Mouse (Mus musculus) lung, postnatal 0 days (tissue): ENCODE measurements around the gene Tmem258. TPM values are rescaled to one million over a fixed set of nuclear protein-coding genes. Genes with fewer than 3 reads are reported as not detected.
"Not testable (repeated sequence)": the region's sequence is repeated elsewhere in the genome, so short reads cannot be mapped to it uniquely, and the experiment has no call there.

ENCODE experiments used
- ATAC-seq: fragments of 200-750 bp; cut with Nextera tagmentation; 2 replicates; pipeline ENCODE4 v1.8.0; 2017; ENCODE audit warnings: moderate library complexity
- DNase-seq: peaks from one replicate; pipeline ENCODE4 v3.0.0-alpha.2; 2016; ENCODE audit warnings: low spot score
- H3K27ac ChIP-seq: fragments of 300-500 bp; sonication (generic); 2 replicates; pipeline ENCODE4 v1.5.1; 2014; ENCODE audit warnings: antibody characterized with exemption, mild to moderate bottlenecking, low read length, mixed read lengths
- H3K27me3 ChIP-seq: fragments of 300-500 bp; sonication (generic); replicated peaks from 2 replicates; pipeline ENCODE4 v1.6.1; 2014; ENCODE audit warnings: low read length, mixed read lengths; ENCODE audit not compliant: insufficient read depth
- H3K36me3 ChIP-seq: fragments of 300-500 bp; sonication (generic); 2 replicates; pipeline ENCODE4 v1.6.1; 2014; ENCODE audit warnings: low read length, mixed read lengths; ENCODE audit not compliant: insufficient read depth
- H3K4me1 ChIP-seq: fragments of 300-500 bp; sonication (generic); 2 replicates; pipeline ENCODE4 v1.6.1; 2014; ENCODE audit warnings: antibody characterized with exemption, low read depth, low read length, mixed read lengths; ENCODE audit not compliant: insufficient read depth
- H3K4me2 ChIP-seq: fragments of 300-500 bp; sonication (generic); replicated peaks from 2 replicates; pipeline ENCODE4 v1.6.1; 2014; ENCODE audit warnings: low read depth, mild to moderate bottlenecking, low read length, moderate library complexity, mixed read lengths
- H3K4me3 ChIP-seq: fragments of 300-500 bp; sonication (generic); 2 replicates; pipeline ENCODE4 v1.5.1; 2014; ENCODE audit warnings: low read depth, low read length
- H3K9ac ChIP-seq: fragments of 300-500 bp; sonication (generic); replicated peaks from 2 replicates; pipeline ENCODE4 v1.6.1; 2014; ENCODE audit warnings: low read depth, mild to moderate bottlenecking
- H3K9me3 ChIP-seq: fragments of 300-500 bp; sonication (generic); 2 replicates; pipeline ENCODE4 v1.6.1; 2016; ENCODE audit warnings: low read length, mixed read lengths
- CTCF ChIP-seq: IDR thresholded peaks from 2 replicates; pipeline ENCODE4 v1.5.1; 2016; ENCODE audit warnings: antibody characterized with exemption, mild to moderate bottlenecking
- EP300 ChIP-seq: IDR thresholded peaks from 2 replicates; pipeline ENCODE4 v1.6.1; 2016; ENCODE audit warnings: antibody characterized with exemption, mild to moderate bottlenecking, control low read depth
- WGBS: fragments of 180-500 bp; shearing (Covaris S2); extraction: QIAGEN DNeasy Blood & Tissue Kit; methylation state at CpG from one replicate; pipeline ENCODE4 v1.1.7; 2014; 5-methylcytosine and 5-hydroxymethylcytosine counted together
- polyA plus RNA-seq: library from polyadenylated mRNA; unstranded; fragments of >200 nt; fragmentation: Nextera tagmentation; extraction: Ambion mirVana; gene quantifications from 2 replicates; pipeline ENCODE4 v1.2.1, GENCODE M21; 2015

Gene Tmem258
- 362 and 394 TPM in 2 replicates for polyA plus RNA-seq

DNA sequence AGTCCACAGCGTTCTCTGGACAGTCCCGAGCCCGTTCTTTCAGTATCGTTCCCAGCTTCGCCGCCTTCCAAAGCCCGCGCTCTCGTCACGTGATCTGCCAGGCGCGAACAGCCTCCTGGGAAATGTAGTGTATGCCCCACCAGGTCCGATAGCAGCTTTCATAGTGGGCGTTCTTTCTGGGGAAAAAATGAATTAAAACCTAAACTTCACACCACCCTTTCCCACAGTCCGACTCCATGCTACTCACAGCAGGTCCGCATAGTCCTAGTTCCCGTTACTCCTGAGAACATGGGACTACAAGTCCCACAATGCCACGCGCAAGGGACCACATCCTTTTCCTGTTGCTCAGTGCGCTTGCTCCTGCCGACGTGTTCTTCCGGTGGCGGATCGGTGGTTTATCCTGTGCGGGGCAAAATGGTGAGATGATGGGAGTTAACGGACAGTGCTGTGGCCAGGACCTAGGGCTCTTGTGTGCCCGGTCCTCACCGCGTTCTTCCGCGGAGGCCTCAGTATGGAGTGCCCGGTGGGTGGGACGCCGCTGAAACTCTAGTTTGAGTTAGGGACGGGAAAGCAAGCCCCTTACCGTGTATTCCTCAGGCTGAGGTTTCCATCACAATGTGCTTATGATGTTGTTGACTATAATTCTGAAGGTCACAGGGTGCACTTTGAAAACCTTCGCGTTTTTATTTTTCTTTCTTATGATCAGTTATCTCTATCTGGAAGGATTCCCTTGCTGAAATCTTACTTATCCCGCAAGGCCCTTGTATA is at the start of gene Tmem258, which contains the start of gene Fen1:
Gene Tmem258, plus strand, starts transcription at position 167 of the 768 bp plus-strand sequence.
Gene Fen1, minus strand, starts transcription at position 322 of the 768 bp plus-strand sequence.
- Histone ChIP-seq H3K4me2 (peak within 1 kb of the TSS; percentile 73), H3K9me3 (no peaks in the 10 kb centered on the region), H3K36me3 (peaks cover 33% of the 10 kb centered on the region), H3K9ac (peak within 1 kb of the TSS; percentile 74), H3K4me3 (peak within 1 kb of the TSS; percentile 84), H3K27me3 (no peaks in the 10 kb centered on the region), H3K27ac (peak within 1 kb of the TSS; percentile 93), H3K4me1 (0 out of 2 replicates have a peak, but pooled peaks cover 3% of the 10 kb centered on the region)
- DNase-seq: peak; percentile 96
- WGBS: under 1% methylated on average over 40 of the region's 40 CpGs
- no peak for TF ChIP-seq CTCF
- no peak for TF ChIP-seq EP300
- ATAC-seq: peak; percentile 92

DNA sequence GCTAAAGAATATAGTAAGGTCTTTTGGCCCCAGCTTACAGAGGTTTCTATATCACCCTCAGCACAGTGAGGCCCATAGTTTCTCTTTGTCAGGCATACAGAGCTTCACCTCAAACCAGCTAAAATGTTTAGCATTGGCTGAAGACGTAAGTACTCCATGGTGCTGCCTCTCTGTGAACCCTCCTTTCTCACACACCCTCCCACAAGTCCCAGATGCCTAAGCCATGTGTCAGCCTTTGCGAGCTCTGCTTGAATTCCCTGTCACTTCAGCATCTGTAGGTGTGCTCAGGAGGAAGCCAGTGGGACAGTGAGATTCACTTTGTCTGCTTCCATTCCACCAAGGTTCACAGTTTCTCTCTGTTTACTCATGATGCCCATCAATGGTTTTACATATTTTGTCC is 46.1 kb upstream of the Tmem258 start:
- DNase-seq (no peak), ATAC-seq (no peak)
- no peak for TF ChIP-seq EP300
- TF ChIP-seq CTCF: no peak
- H3K27me3 ChIP-seq: no peaks in the 10 kb centered on the region
- no peaks in the 10 kb centered on the region for H3K4me1 ChIP-seq
- no peak overlapping the region for H3K4me3 ChIP-seq
- WGBS: 47% methylated on average over 2 of the region's 2 CpGs
- no peak overlapping the region for H3K9ac ChIP-seq
- H3K27ac ChIP-seq: no peak overlapping the region
- H3K9me3 ChIP-seq: no peaks in the 10 kb centered on the region
- no peaks in the 10 kb centered on the region for H3K36me3 ChIP-seq
- no peak overlapping the region for H3K4me2 ChIP-seq

DNA sequence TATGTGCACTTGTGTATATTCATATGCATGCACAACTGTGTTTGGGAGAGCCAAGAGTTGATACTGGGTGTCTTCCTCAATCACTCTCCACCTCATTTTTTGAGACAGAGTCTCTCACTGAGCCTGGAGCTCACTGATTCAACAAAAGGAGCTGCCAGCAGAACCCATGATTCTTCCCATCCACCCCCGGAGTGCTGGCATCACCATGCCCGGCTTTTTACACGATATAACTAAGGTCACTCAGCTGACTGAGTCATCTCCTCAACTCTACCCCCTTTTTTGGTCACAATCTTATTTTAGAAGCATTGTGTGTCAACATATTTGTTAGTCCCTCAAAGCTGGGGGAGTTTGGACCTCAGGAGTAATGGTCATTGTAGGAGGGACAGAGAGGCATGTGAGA is 39.9 kb upstream of the Tmem258 start:
- ATAC-seq (no peak), DNase-seq (no peak)
- H3K4me2 ChIP-seq: no peak overlapping the region
- no peaks in the 10 kb centered on the region for H3K4me1 ChIP-seq
- H3K27ac ChIP-seq: no peak overlapping the region
- H3K9me3 ChIP-seq: no peaks in the 10 kb centered on the region
- H3K9ac ChIP-seq: no peak overlapping the region
- H3K36me3 ChIP-seq: no peaks in the 10 kb centered on the region
- no peaks in the 10 kb centered on the region for H3K27me3 ChIP-seq
- TF ChIP-seq CTCF (no peak), EP300 (no peak)
- H3K4me3 ChIP-seq: no peak overlapping the region
- 76% methylated on average over 3 of the region's 3 CpGs for WGBS

DNA sequence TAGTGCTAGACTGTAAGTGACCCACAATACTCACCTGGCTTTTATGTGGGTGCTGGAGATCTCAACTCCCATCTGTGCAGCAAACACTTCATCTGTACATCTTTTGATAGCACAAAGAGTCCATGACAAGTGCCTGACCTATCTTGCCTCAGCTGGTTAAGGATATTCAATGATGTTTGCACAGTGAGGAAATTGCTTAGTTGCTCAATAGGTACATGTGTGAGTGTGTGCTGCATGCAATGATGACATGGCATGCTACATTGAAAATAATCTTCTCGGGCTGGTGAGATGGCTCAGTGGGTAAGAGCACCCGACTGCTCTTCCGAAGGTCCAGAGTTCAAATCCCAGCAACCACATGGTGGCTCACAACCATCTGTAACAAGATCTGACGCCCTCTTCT is 37.9 kb upstream of the Tmem258 start:
- H3K27ac ChIP-seq, H3K4me1 ChIP-seq, H3K4me3 ChIP-seq, H3K27me3 ChIP-seq, H3K4me2 ChIP-seq, H3K9ac ChIP-seq, H3K9me3 ChIP-seq, H3K36me3 ChIP-seq: not testable (repeated sequence)
- 0 out of 2 replicates have a peak, but pooled peaks have one; percentile 22 for TF ChIP-seq EP300
- ATAC-seq: peak; percentile 46
- 68% methylated on average over 3 of the region's 4 CpGs for WGBS
- peak; percentile 41 for DNase-seq

DNA sequence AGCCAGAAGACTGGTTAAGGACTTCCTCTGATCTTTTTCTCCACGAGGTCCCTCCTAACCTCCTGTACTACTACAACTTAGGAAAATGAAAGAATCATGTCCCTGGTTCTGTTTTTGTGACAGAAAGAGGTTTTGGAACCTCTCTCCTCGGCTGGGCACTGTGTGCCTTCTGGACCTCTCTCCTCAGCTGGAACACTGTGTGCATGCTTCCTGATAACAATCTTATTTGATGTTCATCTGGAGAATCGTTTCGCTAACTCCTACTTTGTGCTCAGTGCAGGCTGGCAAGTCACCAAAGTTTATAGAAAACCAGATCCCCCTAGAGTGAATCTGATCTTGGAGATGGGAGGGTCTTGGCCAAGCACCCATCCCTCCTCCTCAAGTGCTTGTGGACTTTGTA is 36.7 kb upstream of the Tmem258 start:
- no peaks in the 10 kb centered on the region for H3K27me3 ChIP-seq
- 50% methylated on average over 4 of the region's 4 CpGs for WGBS

DNA sequence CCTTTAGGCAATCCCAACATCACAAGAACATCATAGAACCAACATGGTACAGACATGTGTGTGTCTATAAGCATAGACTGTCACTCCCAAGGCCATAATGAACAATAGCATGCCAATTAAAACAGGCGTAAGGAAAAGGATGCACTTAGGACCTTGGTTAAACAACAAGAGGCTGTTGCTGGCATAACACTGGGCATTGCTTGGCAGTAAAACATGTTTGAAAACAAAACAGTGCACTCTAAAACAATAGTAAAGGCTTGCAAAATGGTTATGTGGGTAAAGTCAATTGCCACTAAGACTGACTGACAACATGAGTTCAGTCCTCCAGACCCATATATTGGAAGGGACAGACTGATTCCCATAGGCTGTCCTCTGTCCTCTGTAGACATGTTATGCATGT is 35.9 kb upstream of the Tmem258 start:
- TF ChIP-seq EP300: no peak
- TF ChIP-seq CTCF: no peak
- H3K27ac ChIP-seq: no peak overlapping the region
- H3K4me1 ChIP-seq: no peaks in the 10 kb centered on the region
- H3K4me2 ChIP-seq: no peak overlapping the region
- H3K9me3 ChIP-seq: no peaks in the 10 kb centered on the region
- DNase-seq: no peak
- no peaks in the 10 kb centered on the region for H3K36me3 ChIP-seq
- ATAC-seq: no peak
- H3K27me3 ChIP-seq: no peaks in the 10 kb centered on the region
- 71% methylated on average over 1 of the region's 1 CpGs for WGBS
- no peak overlapping the region for H3K4me3 ChIP-seq
- no peak overlapping the region for H3K9ac ChIP-seq

More for the DNA sequence above, 36.7 kb upstream of the Tmem258 start:
- TF ChIP-seq CTCF: no peak
- no peak for TF ChIP-seq EP300
- Histone ChIP-seq H3K9ac (no peak overlapping the region), H3K9me3 (no peaks in the 10 kb centered on the region), H3K4me3 (no peak overlapping the region), H3K27ac (no peak overlapping the region), H3K36me3 (no peaks in the 10 kb centered on the region), H3K4me2 (no peak overlapping the region), H3K4me1 (no peaks in the 10 kb centered on the region)
- DNase-seq (no peak), ATAC-seq (no peak)
